Mouse (Mus musculus) kidney, embryonic 14.5 days (tissue): ENCODE data around the gene Rad51d. TPM values are rescaled to one million over a fixed set of nuclear protein-coding genes. Genes with fewer than 3 reads are reported as not detected.

Experiments used
- ATAC-seq: fragments of 200-750 bp; cut with Nextera tagmentation; 2 replicates; pipeline ENCODE4 v1.8.0; 2017; ENCODE audit warnings: moderate number of reproducible peaks, mild to moderate bottlenecking, moderate TSS enrichment, moderate library complexity; ENCODE audit not compliant: low FRiP score, low TSS enrichment
- H3K27ac ChIP-seq: fragments of 300-500 bp; sonication (generic); 2 replicates; pipeline ENCODE4 v1.5.1; 2014; ENCODE audit warnings: low read depth, mild to moderate bottlenecking, low read length, moderate library complexity, mixed read lengths
- H3K27me3 ChIP-seq: fragments of 300-500 bp; sonication (generic); 2 replicates; pipeline ENCODE4 v1.6.1; 2014; ENCODE audit warnings: mild to moderate bottlenecking, low read length; ENCODE audit not compliant: control insufficient read depth, insufficient read depth
- H3K36me3 ChIP-seq: fragments of 300-500 bp; sonication (generic); 2 replicates; pipeline ENCODE4 v1.6.1; 2014; ENCODE audit warnings: low read length, mixed read lengths; ENCODE audit not compliant: control insufficient read depth, insufficient read depth
- H3K4me1 ChIP-seq: fragments of 300-500 bp; sonication (generic); 2 replicates; pipeline ENCODE4 v1.6.1; 2014; ENCODE audit warnings: low read length, mixed read lengths; ENCODE audit not compliant: control insufficient read depth, insufficient read depth
- H3K4me2 ChIP-seq: fragments of 300-500 bp; sonication (generic); replicated peaks from 2 replicates; pipeline ENCODE4 v1.6.1; 2014; ENCODE audit warnings: low read depth, mild to moderate bottlenecking, low read length
- H3K4me3 ChIP-seq: fragments of 300-500 bp; sonication (generic); 2 replicates; pipeline ENCODE4 v1.5.1; 2014; ENCODE audit warnings: mild to moderate bottlenecking, low read length
- H3K9ac ChIP-seq: fragments of 300-500 bp; sonication (generic); 2 replicates; pipeline ENCODE4 v1.6.1; 2014; ENCODE audit warnings: low read depth, mild to moderate bottlenecking, low read length, moderate library complexity
- H3K9me3 ChIP-seq: fragments of 300-500 bp; sonication (generic); 2 replicates; pipeline ENCODE4 v1.6.1; 2016; ENCODE audit warnings: low read length; ENCODE audit not compliant: control insufficient read depth
- WGBS: fragments of 180-500 bp; shearing (Covaris S2); extraction: QIAGEN DNeasy Blood & Tissue Kit; methylation state at CpG from one replicate; pipeline ENCODE4 v1.1.7; 2014; 5-methylcytosine and 5-hydroxymethylcytosine counted together
- polyA plus RNA-seq: library from polyadenylated mRNA; unstranded; fragments of >200 nt; fragmentation: Nextera tagmentation; extraction: Ambion mirVana; gene quantifications from 2 replicates; pipeline ENCODE4 v1.2.1, GENCODE M21; 2014

Rad51d gene
- polyA plus RNA-seq, 1 experiment from 2014 or later: 11.5 TPM

DNA sequence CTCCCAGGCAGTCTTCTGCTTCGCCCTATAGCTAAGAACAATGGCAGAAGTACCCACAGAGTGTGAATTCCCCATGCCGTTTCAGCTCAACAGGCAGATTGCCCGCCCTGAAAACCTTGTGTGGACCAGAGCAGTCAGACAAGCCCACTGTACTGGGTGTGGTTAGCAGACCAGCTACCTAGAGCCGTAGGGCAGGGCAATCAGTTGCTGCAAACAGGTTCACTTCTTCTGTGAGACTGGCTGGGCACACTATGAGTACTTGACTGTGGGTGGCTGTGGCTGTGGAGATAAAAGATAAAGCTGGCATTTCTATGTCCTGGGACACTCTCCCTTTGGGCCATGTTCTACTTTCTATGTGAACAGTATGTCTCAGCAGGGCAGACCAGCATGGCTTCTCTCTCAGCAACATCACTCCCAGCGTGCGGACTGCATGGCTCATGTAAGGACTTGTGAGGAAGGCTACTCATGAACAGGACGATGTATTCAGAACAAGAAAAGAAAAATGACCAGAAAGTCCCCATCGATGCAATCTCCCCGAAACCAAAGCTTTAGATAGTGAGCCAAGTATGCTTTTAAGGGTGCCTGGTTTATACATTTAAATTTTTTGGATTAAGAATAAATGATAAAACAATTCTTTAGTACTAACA lies 35.0 kb downstream of the Rad51d start:
- Histone ChIP-seq H3K9me3 (no peaks in the 10 kb centered on the region), H3K4me3 (no peak overlapping the region), H3K27ac (no peak overlapping the region), H3K9ac (no peak overlapping the region), H3K27me3 (no peaks in the 10 kb centered on the region), H3K4me2 (no peak overlapping the region), H3K36me3 (no peaks in the 10 kb centered on the region), H3K4me1 (peaks cover 10% of the 10 kb centered on the region)
- no peak for ATAC-seq
- 80% methylated on average over 9 of the region's 9 CpGs for WGBS

DNA sequence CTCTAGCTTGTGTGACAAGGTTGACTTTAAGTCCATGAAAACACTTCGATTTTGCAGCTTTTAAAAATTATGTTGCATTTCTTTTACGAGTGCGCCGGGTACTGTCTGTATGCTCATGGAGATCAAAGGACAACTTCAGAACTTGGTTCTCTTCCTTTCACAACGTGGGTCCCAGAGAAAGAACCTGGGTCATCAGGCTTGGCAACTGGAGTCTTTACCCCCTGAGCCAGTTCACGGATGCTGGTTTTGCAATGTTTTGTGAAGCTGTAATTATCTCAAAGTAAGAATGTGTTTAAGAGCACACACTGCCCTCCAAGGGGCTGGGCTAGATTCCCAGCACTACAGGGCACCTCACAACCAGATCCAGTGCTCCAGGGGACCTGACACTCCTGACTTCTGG lies 36.3 kb downstream of the Rad51d start:
- peaks cover 18% of the 10 kb centered on the region for H3K4me1 ChIP-seq
- H3K4me3 ChIP-seq: no peak overlapping the region
- no peaks in the 10 kb centered on the region for H3K36me3 ChIP-seq
- ATAC-seq: no peak
- no peaks in the 10 kb centered on the region for H3K27me3 ChIP-seq
- H3K9me3 ChIP-seq: no peaks in the 10 kb centered on the region
- no peak overlapping the region for H3K27ac ChIP-seq
- 88% methylated on average over 6 of the region's 6 CpGs for WGBS
- no peak overlapping the region for H3K4me2 ChIP-seq
- H3K9ac ChIP-seq: no peak overlapping the region

DNA sequence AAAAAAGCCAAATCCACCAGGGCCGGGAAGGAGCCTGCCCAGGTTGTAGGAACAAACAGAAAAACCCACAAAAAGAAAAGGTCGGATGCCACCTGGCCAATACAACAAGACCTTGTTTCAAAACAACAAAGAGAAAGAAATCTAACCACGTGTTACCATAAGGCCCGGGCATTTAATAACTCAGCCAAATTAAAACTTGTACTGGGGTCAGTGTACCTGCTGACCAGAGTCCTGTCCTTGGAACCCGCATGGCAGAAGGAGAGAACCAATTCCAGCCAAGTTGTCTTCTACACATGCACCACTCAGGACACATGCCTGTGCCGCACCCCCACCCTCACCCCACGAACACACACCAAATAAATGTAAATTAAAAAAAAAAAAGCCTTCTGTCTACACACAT lies 37.5 kb downstream of the Rad51d start:
- Histone ChIP-seq H3K4me2 (no peak overlapping the region), H3K36me3 (no peaks in the 10 kb centered on the region), H3K27me3 (no peaks in the 10 kb centered on the region), H3K27ac (no peak overlapping the region), H3K9ac (no peak overlapping the region), H3K4me1 (peaks cover 18% of the 10 kb centered on the region), H3K4me3 (no peak overlapping the region), H3K9me3 (no peaks in the 10 kb centered on the region)
- 93% methylated on average over 7 of the region's 7 CpGs for WGBS
- no peak for ATAC-seq

DNA sequence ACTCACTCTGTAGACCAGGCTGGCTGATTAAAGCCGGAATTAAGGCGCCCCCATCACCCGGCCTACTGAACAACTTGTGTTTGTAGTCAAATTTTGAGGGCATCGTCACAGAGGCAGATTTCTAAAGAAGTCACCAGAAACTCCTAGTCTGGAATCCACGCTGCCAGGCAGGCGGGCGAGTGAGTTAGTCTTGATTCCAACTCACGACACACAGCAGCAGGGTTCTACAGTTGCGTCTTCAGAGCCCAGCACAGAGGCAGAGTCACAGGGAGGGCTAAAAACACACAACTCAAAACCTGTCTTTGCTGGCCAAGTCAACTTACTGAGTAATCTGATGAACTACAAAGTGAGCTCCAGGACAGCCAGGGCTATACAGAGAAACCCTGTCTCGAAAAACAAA lies 37.9 kb downstream of the Rad51d start:
- Histone ChIP-seq H3K9ac (no peak overlapping the region), H3K27ac (no peak overlapping the region), H3K4me3 (no peak overlapping the region), H3K9me3 (no peaks in the 10 kb centered on the region), H3K27me3 (no peaks in the 10 kb centered on the region), H3K36me3 (no peaks in the 10 kb centered on the region), H3K4me2 (no peak overlapping the region), H3K4me1 (peaks cover 18% of the 10 kb centered on the region)
- WGBS: 80% methylated on average over 10 of the region's 10 CpGs
- ATAC-seq: no peak

DNA sequence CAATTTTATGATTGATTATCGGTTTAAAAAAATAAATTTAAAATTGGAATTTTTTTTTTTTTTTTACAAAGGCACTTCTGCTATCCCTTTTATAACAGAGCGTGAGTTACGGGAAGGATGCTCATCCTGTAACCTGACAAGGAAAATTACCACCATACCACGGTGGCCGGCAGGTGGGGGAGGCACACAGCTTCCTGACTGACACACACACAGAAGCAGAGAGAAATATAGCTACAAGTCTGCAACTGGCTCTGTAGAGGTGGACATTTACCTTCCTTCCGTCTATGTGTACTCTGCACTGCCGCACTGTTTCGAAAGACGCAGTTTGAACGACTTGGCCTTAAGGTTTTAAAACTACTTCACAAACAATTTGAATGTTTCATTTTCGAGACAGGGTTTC lies 38.3 kb downstream of the Rad51d start:
- H3K4me2 ChIP-seq: no peak overlapping the region
- H3K9ac ChIP-seq: no peak overlapping the region
- peaks cover 18% of the 10 kb centered on the region for H3K4me1 ChIP-seq
- H3K4me3 ChIP-seq: no peak overlapping the region
- no peak for ATAC-seq
- 79% methylated on average over 11 of the region's 11 CpGs for WGBS
- no peak overlapping the region for H3K27ac ChIP-seq
- H3K36me3 ChIP-seq: no peaks in the 10 kb centered on the region
- H3K27me3 ChIP-seq: no peaks in the 10 kb centered on the region
- no peaks in the 10 kb centered on the region for H3K9me3 ChIP-seq

DNA sequence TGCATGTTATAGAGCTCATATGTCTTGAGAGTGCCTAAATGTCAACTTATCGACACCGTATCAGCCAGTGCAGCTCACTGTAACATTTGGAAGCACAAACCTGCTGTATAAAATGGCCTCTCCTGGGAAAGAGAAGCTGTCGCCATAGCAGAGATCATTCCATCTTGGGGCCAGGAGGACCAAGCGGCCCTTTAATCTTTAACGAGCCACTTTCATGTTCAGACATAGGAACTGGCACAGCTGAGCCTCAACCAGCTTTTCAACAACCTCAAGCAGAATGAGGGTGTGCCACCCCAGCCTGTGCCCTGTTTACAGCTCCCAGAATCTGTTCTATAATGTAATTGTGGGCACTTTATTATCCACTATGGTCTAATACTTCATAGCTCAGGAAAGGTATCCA lies 40.2 kb downstream of the Rad51d start:
- Histone ChIP-seq H3K36me3 (no peaks in the 10 kb centered on the region), H3K9ac (no peak overlapping the region), H3K4me2 (no peak overlapping the region), H3K27me3 (no peaks in the 10 kb centered on the region), H3K27ac (peak overlapping the region; percentile 12; the same call in 1 of the 2 replicates), H3K9me3 (no peaks in the 10 kb centered on the region), H3K4me3 (no peak overlapping the region), H3K4me1 (peaks cover 25% of the 10 kb centered on the region)
- ATAC-seq: no peak
- WGBS: 41% methylated on average over 5 of the region's 5 CpGs

DNA sequence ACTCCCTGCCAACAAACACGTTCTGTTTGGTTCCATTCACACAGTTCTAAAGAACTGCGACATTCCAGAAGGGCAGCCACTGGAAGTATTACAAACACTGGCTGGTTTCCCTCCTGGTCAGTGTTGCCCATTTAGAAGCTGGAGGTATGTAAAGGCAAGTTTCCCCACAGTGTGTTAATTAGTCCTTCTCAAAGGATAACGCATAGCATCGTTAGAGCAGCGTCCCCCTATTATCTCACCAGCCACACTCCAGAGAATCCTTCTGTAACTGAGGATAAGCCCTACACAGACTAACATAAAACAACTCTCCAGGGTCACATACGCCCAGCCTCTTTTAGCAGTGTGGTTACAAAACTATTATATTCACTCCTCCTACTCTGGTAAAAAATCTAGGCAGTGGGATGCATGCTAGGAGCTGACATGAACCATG lies 42.8 kb downstream of the Rad51d start:
- no peaks in the 10 kb centered on the region for H3K27me3 ChIP-seq
- WGBS: 42% methylated on average over 6 of the region's 6 CpGs
- no peaks in the 10 kb centered on the region for H3K36me3 ChIP-seq
- H3K9me3 ChIP-seq: no peaks in the 10 kb centered on the region
- H3K27ac ChIP-seq: no peak overlapping the region
- H3K4me1 ChIP-seq: peaks cover 32% of the 10 kb centered on the region
- H3K4me2 ChIP-seq: no peak overlapping the region
- H3K9ac ChIP-seq: no peak overlapping the region
- no peak overlapping the region for H3K4me3 ChIP-seq
- ATAC-seq: no peak

DNA sequence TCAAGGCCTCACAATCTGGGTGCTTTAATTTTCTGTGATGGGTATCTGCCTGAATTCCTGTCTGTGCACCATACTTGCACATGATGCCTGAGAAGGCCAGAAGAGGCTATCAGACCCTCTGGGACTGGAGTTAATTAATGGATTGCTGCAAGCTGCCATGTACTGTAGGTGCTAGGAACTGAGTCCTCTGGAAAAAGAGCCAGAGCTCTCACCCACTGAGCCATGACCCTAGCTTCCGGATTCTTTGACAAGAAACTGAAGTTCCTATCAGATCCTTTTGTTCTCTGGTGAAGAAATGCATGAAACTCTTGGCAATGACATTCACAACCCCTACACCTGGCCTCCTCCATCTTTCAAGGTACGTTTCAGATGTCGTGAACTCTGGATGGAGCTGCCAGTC lies 43.5 kb downstream of the Rad51d start:
- 65% methylated on average over 3 of the region's 3 CpGs for WGBS
- H3K27me3 ChIP-seq: no peaks in the 10 kb centered on the region
- H3K4me1 ChIP-seq: peaks cover 32% of the 10 kb centered on the region
- H3K36me3 ChIP-seq: no peaks in the 10 kb centered on the region
- no peak overlapping the region for H3K9ac ChIP-seq
- no peaks in the 10 kb centered on the region for H3K9me3 ChIP-seq
- no peak for ATAC-seq
- no peak overlapping the region for H3K27ac ChIP-seq
- H3K4me3 ChIP-seq: no peak overlapping the region
- H3K4me2 ChIP-seq: no peak overlapping the region

DNA sequence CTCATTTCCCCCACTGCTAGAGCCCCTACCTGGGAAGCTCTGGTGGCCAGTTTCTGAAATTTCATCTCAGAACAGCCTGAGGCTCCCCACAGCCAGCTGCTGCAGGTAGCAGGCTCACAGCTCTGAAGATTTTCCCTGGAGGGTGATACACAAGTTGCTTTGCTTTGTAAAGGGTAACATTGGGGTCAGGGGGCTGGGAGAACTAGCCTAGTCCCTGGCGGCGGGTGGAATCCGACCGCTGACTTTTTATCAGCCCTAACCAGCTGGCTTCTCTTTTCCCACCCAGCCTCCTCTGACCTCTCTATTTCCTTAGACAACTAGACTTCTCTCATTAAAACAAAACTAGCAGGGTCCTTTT lies 44.4 kb downstream of the Rad51d start:
- 0 out of 2 replicates have a peak, but pooled peaks have one; percentile 41 for ATAC-seq
- Histone ChIP-seq H3K9me3 (no peaks in the 10 kb centered on the region), H3K9ac (peak overlapping the region; percentile 32; the same call in 1 of the 2 replicates), H3K27ac (peak overlapping the region; percentile 18; the same call in 1 of the 2 replicates), H3K4me1 (peaks cover 32% of the 10 kb centered on the region), H3K27me3 (no peaks in the 10 kb centered on the region), H3K4me2 (peak overlapping the region; percentile 26), H3K36me3 (no peaks in the 10 kb centered on the region), H3K4me3 (no peak overlapping the region; the same call in 1 of the 2 replicates)
- 13% methylated on average over 4 of the region's 4 CpGs for WGBS
